Mouse (Mus musculus): ENCODE results near the gene Scn2b.

The Scn2b gene

DNA sequence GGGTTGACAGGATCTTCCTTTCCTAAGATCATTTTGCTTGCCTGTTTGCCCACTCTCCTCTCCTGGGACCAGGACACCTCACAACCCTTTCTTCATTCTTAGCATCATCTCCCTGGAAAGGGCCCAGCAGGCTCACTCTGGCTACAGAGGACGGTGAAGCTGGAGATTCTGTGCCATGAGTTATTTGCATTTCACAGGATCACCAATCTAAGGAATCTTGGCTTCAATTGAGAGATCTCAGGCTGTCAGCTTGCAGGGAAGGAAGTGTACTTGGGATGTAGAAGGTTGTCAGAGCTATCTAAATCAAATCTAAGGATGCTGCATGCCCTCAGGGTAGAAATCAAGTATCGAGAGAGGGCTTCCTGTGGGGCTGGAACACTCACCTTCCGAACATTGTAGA, 55.9 kb downstream of the Scn2b start:
- no peak for DNase-seq (ENCODE audit: low read depth, low spot score)

DNA sequence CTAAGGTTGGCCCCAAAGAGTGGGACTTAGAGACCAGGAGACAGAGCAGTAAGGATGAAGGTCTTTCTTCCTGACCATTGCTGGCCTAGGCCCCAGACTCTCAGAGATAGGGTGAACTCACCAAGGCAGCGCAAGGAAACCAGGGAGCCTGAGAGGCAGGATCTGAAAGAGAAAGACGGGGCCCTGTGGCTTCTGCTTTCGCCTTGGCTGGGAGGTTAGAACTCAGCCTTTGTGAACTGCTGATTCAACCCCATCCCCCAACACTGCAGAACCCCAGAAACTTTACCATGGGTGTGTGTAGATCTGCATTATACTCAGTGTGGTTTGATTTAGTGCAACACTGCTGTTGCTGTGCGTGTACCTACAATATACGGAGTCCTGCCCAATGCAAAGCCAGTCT, 61.7 kb downstream of the Scn2b start:
- DNase-seq (ENCODE audit: low read depth, low spot score): no peak
